Mouse (Mus musculus) heart, adult 11 months (tissue): Measurements from ENCODE around the gene Trim80.
"Not testable (repeated sequence)": the region's sequence is repeated elsewhere in the genome, so short reads cannot be mapped to it uniquely, and the experiment has no call there.

Experiments
- DNase-seq: peaks from one replicate; pipeline ENCODE4 v3.0.0; 2022

Trim80 gene

DNA sequence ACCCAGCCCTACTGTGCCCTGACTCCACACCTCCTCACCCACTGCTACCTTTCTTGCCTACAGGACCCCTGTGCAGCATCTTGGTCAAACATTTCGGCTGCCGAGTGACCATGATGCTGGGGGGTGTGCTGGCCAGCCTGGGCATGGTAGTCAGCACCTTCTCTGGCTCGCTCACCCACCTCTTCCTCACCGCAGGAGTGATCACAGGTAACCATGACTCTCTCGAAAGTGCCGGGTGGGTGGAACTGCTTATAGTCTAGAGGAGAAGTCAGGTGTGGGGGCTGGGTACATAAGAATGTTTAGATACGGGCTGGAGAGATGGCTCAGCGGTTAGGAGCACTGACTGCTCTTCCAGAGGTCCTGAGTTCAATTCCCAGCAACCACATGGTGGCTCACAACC, 24.5 kb downstream of the Trim80 start:
- DNase-seq, result peak; percentile 86

DNA sequence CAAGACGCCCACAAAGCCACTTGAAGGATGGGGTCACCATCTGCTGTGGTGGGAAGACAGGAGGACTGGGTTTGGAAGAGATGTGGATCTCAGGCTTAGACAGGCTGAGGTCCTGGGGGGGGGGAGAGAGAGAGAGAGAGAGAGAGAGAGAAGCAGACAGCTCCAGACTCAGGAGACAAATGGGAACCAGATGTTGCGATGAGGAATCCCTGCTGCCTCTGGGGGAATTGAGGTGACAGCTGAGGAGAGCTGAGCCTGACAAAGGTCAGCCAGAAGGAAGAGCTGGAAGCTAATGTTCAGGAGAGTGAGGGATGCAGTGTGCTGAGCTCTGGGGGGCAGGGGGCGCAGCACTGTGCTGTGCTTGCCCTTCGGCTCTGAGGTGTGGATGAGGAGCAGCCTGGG, 26.9 kb downstream of the Trim80 start:
- peak; percentile 82 for DNase-seq

DNA sequence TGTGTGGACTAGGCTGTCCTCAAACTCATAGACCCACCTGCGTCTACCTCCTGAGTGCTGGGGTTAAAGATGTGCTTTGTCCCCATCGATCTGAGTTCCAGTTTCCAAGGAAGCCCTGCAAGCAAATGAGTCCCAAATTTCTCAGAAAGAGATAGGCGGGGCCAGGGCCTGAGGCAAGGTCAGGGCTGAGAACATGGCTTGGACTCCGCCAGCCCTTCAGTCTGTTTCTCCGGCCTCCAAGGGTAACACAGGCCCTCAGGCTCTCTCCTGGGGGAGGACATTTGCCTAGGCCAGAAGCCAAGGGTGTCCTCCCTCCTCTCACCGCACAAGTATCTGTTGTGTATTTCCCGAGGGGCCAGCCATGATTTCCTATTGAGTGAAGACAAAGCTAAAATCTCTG, 31.8 kb downstream of the Trim80 start:
- peak; percentile 97 for DNase-seq

DNA sequence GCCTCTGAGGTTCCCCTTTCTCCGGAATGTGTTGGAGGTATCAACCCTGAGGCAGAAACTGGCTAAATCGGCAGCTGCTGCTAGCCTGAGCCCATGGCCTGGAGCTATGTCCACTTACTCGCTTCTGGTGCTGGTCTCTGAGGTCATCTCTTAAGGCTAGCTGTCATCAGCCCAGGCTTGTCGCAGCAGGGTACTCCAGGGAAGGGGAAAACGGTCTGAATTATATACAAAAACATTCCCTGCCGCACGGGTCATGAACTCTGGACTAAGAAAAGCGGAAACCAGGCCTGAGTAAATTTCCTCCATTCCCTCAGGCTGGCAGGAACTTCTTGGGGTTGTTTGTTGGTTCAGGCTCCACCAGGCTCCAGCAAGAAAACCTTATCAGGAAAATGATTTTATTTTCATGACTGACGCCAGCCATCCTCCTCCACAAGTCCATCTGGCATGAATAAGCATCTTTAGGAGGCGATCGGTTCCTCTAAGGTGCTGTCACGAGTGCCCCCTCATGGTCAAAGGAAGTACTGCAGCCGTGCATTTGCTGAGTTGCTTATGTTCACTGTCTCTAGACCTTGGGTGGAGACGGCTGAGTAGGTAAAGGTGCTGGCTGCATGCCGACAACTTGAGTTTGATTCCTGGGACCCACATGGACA, 33.4 kb downstream of the Trim80 start:
- peak; percentile 99 for DNase-seq

DNA sequence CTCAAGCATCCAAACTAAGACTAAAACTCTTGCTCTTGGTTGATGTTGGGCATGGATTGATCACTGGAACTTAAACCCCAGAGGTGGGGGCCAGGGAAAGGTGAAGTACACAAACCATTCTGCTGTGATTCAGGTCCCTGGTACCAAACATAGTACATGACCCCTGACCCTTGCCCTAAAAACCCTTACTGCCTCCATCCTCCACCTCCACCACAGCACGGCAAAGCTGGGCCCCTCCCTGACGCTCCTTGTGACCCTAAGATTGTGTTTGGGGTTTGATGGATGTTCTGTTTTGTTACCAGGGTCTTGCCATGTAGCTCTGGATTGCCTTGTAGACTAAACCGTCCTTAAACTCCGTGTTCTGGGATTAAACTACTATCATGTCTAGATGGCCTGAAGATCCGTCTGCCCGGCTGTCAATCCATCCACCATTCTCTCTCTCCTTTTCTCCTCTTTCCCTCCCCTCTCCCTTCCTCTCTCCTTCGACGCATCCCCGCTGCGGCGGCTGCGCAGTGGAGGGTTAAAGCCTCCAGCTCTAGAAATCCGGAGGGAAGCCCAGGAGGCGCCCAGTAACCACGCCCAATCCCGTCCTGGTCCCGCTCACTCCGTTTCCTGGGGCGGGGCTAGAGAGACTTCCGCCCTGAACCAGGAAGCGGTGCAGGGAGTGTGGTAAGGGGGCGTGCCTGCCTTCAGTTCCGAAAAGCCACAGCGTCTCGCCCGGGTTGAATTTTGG, 34.8 kb downstream of the Trim80 start, which contains the start of gene Armc7:
TSS of gene Armc7 (plus strand) at position 643 of the 733 bp plus-strand sequence.
- DNase-seq, result peak; percentile 100

DNA sequence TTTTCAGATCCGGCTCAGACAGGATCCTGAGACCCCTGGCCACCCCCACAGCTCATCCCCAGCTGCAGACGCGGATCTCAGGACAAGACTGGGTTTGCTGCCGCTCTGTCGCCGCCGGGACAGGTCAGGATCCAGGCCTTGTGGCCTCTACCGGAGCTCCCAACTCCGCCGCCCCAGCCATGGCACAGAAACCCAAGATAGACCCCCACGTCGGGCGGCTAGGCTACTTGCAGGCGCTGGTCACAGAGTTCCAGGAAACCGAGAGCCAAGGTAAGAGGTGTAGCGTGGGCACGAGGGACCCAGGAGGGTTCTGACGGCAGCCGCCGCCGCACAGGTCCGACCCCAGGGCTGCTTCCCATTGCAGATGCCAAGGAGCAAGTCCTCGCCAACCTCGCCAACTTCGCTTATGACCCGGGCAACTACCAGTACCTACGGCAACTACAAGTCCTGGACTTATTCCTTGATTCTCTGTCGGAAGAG, 35.5 kb downstream of the Trim80 start:
- DNase-seq, result no peak

DNA sequence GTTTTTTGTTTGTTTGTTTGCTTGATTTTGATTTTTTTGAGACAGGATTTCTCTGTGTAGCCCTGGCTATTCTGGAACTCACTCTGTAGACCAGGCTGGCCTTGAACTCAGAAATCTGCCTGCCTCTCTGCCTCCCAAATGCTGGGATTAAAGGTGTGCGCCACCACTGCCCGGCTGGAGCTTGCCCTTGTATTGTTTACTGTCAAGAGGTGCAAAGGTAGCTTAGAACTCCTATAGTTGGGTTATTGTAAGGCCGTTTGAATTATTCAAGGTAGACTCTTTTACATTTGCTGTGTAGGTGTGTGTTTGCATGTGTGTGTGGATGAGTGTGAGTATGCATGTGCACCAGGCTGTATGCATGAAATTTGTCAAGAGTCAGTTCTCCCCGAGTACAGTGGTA, 36.3 kb downstream of the Trim80 start:
- DNase-seq, result not testable (repeated sequence)

DNA sequence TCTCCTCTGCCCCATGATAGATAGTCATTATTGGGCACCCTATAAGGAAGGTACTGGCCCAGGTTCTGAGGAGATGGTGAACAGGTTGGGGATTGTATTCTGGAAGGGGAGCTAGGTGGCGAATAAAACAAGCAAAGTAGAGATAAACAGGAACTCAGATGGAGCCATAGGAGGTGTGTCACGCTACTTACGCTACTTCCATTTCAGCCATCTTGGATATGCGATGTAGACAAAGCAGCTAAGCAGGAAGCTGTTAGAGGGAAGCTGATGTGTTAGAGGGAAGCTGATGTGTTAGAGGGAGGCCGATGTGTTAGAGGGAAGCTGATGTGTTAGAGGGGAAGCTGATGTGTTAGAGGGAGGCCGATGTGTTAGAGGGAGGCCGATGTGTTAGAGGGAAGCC, 37.0 kb downstream of the Trim80 start:
- not testable (repeated sequence) for DNase-seq

DNA sequence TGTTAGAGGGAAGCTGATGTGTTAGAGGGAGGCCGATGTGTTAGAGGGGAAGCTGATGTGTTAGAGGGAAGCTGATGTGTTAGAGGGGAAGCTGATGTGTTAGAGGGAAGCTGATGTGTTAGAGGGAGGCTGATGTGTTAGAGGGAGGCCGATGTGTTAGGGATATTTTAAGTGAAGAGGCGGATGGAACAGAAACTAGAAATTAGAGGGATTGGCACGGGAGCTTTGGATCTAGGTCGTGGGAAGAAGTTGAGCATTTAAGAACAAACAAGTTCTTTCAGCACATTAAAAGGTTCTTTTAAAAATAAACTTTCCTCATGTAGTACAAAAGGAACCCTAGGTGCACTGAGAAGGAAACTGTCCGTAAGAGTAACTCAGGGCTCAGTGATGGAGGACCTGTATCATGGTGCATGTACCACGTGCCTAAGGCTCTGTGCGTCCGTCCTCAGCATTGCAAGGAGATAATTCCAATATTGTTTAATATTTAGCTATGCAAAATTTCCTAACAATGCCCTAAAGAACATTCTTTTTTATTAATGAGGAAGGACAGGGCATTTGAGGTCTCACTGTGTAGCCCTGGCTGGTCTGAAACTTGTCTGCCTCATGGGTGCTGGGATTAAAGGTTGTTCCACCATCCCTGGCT, 38.1 kb downstream of the Trim80 start:
- no peak for DNase-seq

DNA sequence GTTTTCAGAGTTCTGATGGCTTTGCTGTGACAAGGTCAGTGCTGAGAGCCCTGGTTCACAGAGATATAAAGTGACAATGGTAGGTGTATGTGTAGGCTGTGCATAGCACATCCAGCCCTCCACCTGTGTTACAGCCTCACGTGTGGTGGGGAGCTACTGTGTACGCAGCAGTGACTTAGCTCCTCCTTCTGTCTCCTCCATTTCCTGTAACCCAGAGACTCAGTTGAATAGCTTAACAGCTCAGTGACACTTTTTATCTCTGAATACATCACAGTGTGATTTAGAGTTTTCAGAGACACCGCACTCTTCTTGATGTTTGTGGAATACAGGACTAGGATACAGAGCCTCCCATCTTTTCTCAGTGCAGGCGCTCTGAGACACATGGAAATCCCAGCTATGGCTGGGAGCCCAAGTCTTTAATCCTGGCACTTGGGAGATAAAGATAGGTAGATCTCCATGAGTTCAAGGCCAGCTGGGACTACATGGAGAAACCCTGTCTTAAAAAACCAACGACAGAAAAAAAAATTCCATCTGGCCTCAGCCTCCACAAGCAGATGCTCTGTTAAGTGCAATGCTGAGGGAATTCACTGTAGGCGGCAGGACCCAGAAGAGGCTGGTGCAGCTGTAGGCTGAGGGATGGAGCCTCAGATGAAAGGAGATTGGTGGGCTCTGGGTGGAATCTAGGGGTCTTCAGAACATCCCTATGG, 41.4 kb downstream of the Trim80 start:
- no peak for DNase-seq

DNA sequence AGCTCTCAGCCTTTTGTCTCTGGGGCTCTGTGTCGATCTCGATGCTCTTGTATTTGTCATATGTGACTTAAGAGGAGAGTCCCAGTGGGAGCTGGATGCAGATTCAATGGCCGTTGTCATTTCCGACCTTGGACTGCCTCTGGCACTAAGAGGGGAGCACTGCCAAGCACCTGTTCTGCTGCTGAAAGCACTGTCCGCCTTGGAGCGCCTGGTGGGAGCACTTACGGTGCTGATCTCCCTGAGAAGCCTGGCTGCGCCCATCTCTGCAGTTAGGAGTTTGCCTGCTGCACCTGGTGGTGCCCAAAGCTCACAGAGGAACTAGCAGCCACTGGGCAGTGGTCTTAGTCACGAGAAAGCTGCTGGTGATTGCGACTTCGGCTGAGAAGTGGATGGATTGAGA, 42.9 kb downstream of the Trim80 start:
- DNase-seq, result peak; percentile 91

DNA sequence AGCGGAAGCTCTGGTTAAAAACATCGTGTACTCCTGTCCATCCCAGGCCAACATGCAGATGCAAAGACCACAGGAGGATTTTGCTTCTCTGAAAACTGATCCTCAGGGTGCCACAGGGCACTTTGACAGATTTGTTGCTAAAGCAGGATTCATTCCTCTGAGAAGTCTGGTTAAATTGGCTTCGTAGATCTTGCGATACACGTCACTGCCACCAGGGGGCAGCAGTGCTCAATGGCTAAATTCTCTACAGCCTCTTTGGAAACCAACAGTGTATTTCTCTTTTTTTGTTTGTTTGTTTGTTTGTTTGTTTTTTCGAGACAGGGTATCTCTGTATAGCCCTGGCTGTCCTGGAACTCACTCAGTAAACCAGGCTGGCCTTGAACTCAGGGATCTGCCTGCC, 43.4 kb downstream of the Trim80 start:
- DNase-seq, result peak; percentile 91

DNA sequence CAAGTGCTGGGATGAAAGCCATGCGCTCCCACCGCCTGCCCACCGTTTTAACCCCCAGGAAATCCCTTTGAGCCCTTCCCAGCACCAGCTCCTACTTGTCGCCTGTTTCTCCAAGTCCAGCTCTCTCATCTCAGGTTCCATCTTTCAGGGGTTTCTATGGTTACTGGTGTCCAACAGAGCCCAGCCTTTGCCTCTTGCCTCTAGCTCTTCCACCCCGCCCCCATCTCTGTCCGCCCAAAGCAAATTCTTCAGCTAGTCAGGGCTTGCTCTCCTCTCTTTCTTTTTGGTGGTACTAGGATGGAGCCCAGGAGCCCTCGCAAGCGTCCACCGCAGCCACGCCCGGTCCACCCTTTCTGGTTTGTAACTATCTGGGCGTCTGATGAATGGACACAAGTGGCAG, 44.8 kb downstream of the Trim80 start:
- DNase-seq, result no peak

DNA sequence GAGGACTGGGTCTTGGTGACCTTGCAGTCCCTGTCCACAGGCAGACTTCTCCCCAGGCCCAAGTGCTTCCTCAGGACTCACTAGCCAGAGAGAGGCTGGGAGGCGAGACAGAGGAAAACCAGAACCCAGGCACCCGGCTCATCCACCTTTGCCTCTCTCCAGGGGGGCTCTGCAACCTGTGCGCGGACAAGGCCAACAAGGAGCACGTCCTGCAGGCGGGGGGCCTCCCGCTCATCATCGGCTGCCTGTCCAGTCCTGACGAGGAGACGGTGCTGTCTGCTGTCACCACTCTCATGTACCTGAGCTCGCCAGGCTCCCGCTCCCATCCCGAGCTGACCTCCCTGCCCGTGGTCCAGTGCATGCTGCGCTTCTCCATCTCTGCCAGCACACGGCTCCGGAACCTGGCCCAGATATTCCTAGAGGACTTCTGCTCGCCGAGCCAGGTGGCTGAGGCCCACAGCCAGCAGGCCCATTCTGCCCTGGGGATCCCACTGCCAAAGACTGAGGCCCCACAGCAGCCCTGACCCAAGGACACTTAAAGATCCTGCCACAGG, 48.3 kb downstream of the Trim80 start:
- DNase-seq, result peak; percentile 92

DNA sequence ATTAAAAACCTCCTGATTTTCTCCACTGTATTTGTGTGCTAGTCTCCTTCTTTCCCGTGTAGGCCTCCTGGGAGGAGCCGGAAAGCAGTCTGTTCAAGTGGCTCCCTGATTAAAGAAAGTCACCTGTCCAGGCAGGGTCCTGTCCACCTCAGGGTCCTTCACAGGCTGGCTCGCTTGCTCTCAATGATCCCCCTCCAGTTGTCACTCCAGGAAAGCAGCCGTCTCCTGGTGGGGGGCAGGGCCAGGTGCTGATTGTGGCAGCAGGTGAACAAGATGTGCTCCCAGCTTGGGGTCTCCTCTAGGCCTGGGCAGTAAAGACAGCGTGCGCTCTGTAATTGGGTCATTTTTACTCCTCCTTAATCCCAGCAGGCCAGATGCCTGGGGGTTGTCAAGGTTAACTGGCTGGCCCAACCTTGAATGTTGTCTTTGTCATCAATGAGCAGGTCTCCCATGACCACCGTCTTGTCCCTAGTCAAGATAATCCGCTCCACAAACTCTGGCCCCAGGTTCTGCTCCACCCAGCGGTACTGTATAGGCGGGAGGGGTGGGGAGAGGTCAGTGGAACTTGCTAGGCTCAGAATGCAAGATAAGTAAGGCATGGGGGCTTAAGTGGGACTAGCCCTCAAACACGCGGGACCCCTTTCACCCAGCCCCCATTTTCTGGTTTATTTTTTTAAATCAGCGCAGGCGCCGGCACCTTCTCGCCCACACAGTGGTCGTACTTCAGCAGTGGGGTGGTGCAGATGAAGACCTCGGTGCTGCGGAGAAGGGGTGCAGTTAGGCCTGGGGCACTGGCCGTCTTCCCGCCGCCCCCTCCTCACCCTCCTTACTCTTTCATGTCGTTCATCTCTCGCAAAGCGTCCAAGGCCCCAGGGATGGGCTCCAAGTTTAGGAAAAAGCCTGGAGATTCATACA, 50.4 kb downstream of the Trim80 start:
- peak; percentile 94 for DNase-seq

DNA sequence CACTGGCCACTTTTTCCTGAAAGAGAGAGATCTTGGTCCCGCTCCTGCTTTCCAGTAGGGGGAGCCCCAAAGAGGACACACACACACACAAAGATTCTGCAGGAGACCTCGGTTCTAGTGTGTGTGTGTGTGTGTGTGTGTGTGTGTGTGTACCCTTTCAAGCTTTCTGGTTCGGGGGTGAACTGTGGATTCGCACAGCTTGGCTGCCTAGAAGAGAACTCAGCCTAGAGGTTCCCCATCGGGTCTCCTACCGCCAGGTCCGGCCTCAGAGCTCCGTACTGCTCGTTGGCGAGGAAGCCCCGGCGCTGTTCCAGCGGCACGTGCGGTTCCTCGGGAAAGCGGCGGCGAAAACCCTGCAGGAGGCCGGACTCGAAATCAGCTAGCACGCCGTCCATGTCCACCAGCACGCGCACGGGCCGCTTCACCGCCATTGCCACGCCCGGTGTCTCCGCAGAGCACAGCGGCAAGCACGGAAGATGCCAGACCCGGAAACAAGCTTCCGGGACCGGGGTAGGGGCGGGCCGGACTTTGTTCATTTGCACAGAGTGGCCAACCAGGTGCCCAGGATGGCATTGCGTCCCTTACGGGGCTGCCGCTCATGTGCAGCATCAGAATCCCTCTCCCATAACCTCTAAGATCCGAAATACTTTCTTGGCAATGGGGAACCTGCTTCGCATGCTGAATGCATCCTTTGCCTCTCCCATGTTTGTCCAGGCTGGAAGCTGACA, 51.2 kb downstream of the Trim80 start, which contains the start of gene Nt5c:
TSS of gene Nt5c (minus strand) at position 507 of the 728 bp plus-strand sequence.
- peak; percentile 99 for DNase-seq

DNA sequence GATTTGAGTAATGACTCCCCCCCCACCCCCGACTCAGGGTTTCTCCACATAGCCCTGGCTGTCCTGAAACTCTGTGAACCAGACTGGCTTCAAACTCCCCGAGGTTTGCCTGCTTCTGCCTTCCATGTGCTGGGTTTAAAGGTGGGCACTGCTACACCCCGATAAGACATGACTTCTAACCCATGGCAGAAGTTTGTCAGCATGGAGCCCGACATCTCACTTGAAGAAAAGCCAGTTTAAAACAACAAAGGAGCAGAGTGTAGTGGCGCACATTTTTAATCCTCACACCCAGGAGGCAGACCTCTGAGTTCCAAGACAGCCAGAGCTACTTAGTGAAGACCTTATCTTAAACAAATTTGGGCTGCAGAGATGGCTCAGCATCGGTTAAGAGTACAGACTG, 52.0 kb downstream of the Trim80 start:
- no peak for DNase-seq

DNA sequence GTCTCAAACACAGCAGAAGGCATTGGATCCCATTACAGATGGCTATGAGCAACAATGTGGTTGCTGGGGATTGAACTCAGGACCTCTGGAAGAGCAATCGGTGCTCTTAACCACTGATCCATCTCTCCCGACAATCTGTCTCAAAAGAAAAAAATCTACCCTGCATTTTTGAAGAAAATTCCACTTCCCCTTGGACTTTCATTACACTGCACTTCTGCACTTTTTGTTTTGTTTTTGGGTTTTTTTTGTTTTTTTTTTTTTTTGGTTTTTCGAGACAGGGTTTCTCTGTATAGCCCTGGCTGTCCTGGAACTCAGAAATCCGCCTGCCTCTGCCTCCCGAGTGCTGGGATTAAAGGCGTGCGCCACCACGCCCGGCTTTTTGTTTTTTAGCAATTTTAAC, 56.2 kb downstream of the Trim80 start:
- not testable (repeated sequence) for DNase-seq
